Mouse (Mus musculus) heart, embryonic 11.5 days (tissue): ENCODE results near the gene Bbs7. TPM values are rescaled to one million over a fixed set of nuclear protein-coding genes. Genes with fewer than 3 reads are reported as not detected.
A peak's percentile ranks its signal among the peaks of the same experiment; 100 is the strongest.
"Not testable (repeated sequence)": the region's sequence is repeated elsewhere in the genome, so short reads cannot be mapped to it uniquely, and the experiment has no call there.

ENCODE experiments used
- ATAC-seq: fragments of 200-750 bp; cut with Nextera tagmentation; replicated peaks from 2 replicates; pipeline ENCODE4 v1.8.0; 2017; ENCODE audit warnings: moderate library complexity; ENCODE audit not compliant: insufficient number of reproducible peaks, low FRiP score, low TSS enrichment
- H3K27ac ChIP-seq: fragments of 300-500 bp; sonication (generic); 2 replicates; pipeline ENCODE4 v1.5.1; 2014; ENCODE audit warnings: mild to moderate bottlenecking, low read depth, low read length
- H3K27me3 ChIP-seq: fragments of 300-500 bp; sonication (generic); 2 replicates; pipeline ENCODE4 v1.6.1; 2014; ENCODE audit warnings: mild to moderate bottlenecking, low read length, mixed read lengths; ENCODE audit not compliant: control insufficient read depth, insufficient read depth
- H3K36me3 ChIP-seq: fragments of 300-500 bp; sonication (generic); 2 replicates; pipeline ENCODE4 v1.6.1; 2014; ENCODE audit warnings: mild to moderate bottlenecking, low read length, moderate library complexity, mixed read lengths; ENCODE audit not compliant: control insufficient read depth, insufficient read depth
- H3K4me1 ChIP-seq: fragments of 300-500 bp; sonication (generic); 2 replicates; pipeline ENCODE4 v1.6.1; 2014; ENCODE audit warnings: low read length; ENCODE audit not compliant: control insufficient read depth, insufficient read depth
- H3K4me2 ChIP-seq: fragments of 300-500 bp; sonication (generic); 2 replicates; pipeline ENCODE4 v1.6.1; 2014; ENCODE audit warnings: mild to moderate bottlenecking, moderate library complexity
- H3K4me3 ChIP-seq: fragments of 300-500 bp; sonication (generic); 2 replicates; pipeline ENCODE4 v1.5.1; 2014; ENCODE audit warnings: low read depth, low read length
- H3K9ac ChIP-seq: fragments of 300-500 bp; sonication (generic); 2 replicates; pipeline ENCODE4 v1.6.1; 2014; ENCODE audit warnings: mild to moderate bottlenecking, low read depth, low read length, moderate library complexity
- H3K9me3 ChIP-seq: fragments of 300-500 bp; sonication (generic); replicated peaks from 2 replicates; pipeline ENCODE4 v1.6.1; 2016; ENCODE audit warnings: low read length; ENCODE audit not compliant: control insufficient read depth
- WGBS: fragments of 180-500 bp; shearing (Covaris S2); extraction: QIAGEN DNeasy Blood & Tissue Kit; methylation state at CpG from one replicate; pipeline ENCODE4 v1.1.7; 2014; ENCODE audit not compliant: insufficient replicate concordance; 5-methylcytosine and 5-hydroxymethylcytosine counted together
- polyA plus RNA-seq: library from polyadenylated mRNA; unstranded; fragments of >200 nt; fragmentation: Nextera tagmentation; extraction: Ambion mirVana; gene quantifications from 2 replicates; pipeline ENCODE4 v1.2.1, GENCODE M21; 2014

The Bbs7 gene
- polyA plus RNA-seq, result 9.4 and 10.2 TPM in 2 replicates

DNA sequence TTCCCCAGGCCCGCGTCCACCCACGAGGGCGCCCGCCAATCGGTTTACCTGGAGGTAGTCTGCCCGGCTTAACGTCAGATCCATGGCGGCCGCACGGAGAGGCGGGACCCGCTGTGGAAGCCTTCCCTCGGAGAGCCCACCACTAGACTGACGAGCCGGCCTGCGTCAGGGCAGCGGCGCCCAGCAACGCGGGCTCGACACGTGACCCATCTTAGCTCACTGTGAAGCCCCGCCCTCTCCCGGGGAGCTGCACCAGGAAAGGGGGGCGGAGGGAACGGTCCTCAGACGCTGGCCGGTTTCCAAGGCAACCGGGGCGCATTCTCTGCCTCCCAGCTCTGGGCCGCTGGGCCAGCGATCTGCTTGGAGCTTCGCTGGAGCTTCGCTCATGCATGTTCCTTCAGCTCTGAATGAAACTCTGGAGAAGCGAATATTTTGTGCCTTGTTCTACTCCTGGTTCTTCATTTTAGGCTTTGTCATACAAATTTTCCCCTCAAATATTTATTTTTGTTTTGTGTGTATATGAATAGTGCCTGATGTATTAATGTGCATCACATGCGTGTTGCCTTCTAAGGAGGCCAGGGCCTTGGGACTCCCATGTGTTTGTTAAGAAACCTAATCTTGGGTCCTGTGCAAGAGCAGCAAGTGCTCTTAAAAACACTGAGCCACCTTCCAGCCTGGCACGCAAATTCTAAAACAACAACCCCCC is at the start of gene Bbs7:
Gene Bbs7, minus strand, starts transcription at position 276 of the 706 bp plus-strand sequence.
- H3K27ac ChIP-seq, result no peak within 1 kb of the TSS
- H3K9ac ChIP-seq, result peak within 1 kb of the TSS; percentile 74
- peak within 1 kb of the TSS; percentile 57 for H3K4me3 ChIP-seq
- 5% methylated on average over 34 of the region's 38 CpGs for WGBS
- ATAC-seq, result peak; percentile 100
- no peaks in the 10 kb centered on the region for H3K27me3 ChIP-seq
- H3K36me3 ChIP-seq, result no peaks in the 10 kb centered on the region
- H3K4me2 ChIP-seq, result peak within 1 kb of the TSS; percentile 64
- no peaks in the 10 kb centered on the region for H3K9me3 ChIP-seq
- H3K4me1 ChIP-seq, result no peaks in the 10 kb centered on the region; the same call in 1 of the 2 replicates

DNA sequence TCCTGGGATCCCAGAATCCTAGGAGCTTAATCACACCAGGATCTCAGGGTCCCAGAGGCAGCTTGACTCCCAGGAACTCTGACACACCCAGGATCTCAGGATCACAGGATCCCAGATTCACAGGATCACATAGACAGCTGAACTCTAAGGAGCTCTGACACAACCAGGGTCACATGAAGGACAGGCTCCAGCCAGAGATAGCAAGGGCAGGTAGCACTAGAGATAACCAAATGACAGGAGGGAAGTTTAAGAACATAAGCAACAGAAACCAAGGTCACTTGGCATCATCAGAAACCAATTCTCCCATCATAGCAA is 31.9 kb upstream of the Bbs7 start:
- H3K4me3 ChIP-seq, ATAC-seq, H3K4me1 ChIP-seq, H3K9ac ChIP-seq, H3K4me2 ChIP-seq, H3K9me3 ChIP-seq, H3K36me3 ChIP-seq, H3K27ac ChIP-seq, H3K27me3 ChIP-seq: not testable (repeated sequence)

DNA sequence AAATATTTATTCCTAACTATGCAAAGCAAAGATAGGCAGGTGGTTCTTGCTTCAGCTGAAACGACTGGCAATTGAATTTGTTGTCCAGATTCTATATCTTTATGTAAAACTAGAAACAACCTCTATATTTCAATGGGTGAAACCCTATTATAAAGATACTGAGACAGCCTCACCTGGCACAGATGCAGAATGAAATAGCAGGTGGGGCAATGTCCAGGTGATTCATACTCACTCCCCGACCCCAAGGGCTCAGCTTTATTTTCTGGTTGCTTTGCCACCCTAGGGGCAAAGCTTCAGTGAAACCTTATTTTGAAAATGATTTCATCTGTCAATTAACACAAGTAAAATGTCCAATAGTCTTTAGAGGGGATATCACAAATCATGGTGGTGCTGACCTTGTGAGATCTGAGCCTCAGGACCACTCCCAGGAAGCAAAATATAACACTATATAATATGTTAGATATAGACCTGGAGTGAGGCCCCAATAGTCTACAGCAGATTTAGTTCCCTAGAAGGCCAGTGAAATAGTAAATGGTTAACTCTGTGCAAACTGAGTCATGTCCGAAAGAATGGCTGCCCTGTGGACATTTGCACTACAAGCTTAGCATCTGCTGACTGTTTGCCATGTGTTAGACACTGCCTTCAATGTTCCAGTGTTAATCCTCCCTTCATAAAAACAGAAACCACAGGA is 31.4 kb upstream of the Bbs7 start:
- Histone ChIP-seq H3K4me2 (no peak overlapping the region), H3K4me1 (no peaks in the 10 kb centered on the region), H3K9me3 (no peaks in the 10 kb centered on the region), H3K9ac (no peak overlapping the region), H3K36me3 (no peaks in the 10 kb centered on the region), H3K4me3 (no peak overlapping the region), H3K27me3 (no peaks in the 10 kb centered on the region), H3K27ac (no peak overlapping the region)
- no peak for ATAC-seq
- 80% methylated on average over 3 of the region's 3 CpGs for WGBS

DNA sequence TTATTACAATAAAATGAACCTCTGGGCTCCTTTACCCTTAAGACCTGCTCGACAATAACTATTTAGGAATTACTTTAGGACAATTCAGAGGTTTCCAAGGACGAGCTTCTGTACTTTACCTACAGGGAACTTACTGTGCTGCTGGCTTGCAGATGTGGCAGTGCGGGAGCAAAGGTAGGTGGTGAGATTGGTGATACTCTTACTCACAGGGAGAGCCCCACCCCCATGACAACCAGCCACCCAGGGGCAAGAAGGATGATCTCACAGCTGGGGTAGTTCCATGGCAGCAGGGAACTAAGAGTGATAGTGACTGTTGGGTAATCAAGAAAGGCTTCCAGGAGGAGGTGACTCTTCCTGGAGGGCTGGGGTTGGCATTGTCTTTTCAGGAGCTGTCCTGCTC is 30.1 kb upstream of the Bbs7 start:
- 77% methylated on average over 3 of the region's 3 CpGs for WGBS

DNA sequence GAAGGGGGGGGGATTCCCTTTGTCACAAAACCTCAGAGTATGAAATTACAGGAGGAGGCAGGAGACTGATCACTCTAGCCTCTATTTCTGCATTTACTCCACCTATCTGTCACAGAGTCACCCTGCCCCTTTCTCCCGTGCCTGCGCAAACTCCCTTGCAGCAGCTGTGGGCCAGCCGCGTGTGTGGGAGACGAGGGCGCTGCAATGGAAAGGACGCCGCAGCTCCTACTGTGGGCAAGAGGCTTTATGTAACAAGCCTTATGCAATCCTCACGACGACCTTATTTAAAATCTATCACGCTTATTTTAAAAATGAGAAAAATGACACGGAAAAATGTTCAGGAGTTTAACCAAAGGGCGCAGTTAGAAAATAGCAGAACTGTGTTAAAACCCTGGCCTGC is 29.5 kb upstream of the Bbs7 start:
- whole genome bisulfite sequencing, result 68% methylated on average over 13 of the region's 13 CpGs
- no peaks in the 10 kb centered on the region for H3K4me1 ChIP-seq
- no peaks in the 10 kb centered on the region for H3K27me3 ChIP-seq
- no peak for ATAC-seq
- H3K9me3 ChIP-seq, result no peaks in the 10 kb centered on the region
- H3K9ac ChIP-seq, result no peak overlapping the region
- H3K27ac ChIP-seq, result no peak overlapping the region
- no peaks in the 10 kb centered on the region for H3K36me3 ChIP-seq
- H3K4me2 ChIP-seq, result no peak overlapping the region
- no peak overlapping the region for H3K4me3 ChIP-seq

More for the DNA sequence above, 30.1 kb upstream of the Bbs7 start:
- Histone ChIP-seq H3K9me3 (no peaks in the 10 kb centered on the region), H3K36me3 (no peaks in the 10 kb centered on the region), H3K4me3 (no peak overlapping the region), H3K4me2 (no peak overlapping the region), H3K27me3 (no peaks in the 10 kb centered on the region), H3K9ac (no peak overlapping the region), H3K27ac (no peak overlapping the region), H3K4me1 (no peaks in the 10 kb centered on the region)
- no peak for ATAC-seq

DNA sequence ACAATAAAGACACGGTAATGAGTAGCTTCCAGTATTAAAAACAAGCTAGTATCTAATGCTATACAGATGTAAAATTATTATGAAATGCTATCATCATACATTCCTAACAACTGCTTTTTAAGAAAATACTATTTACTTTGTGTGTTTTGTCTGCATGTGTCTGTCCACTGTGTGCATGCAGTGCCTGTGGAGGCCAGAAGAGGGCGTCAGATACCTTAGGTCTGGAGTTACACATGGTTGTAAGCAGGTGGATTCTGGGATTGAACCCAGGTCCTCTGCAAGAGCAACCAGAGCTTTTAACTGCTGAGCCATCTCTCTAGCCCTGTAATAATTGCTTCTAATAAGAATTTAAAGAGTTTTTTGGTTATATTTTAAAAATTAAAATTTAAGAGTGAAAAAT is 27.5 kb upstream of the Bbs7 start:
- 58% methylated on average over 2 of the region's 2 CpGs for WGBS
- ATAC-seq, result no peak
- Histone ChIP-seq H3K4me2 (no peak overlapping the region), H3K9me3 (no peaks in the 10 kb centered on the region), H3K9ac (no peak overlapping the region), H3K27ac (no peak overlapping the region), H3K36me3 (no peaks in the 10 kb centered on the region), H3K4me1 (no peaks in the 10 kb centered on the region), H3K4me3 (no peak overlapping the region), H3K27me3 (no peaks in the 10 kb centered on the region)

DNA sequence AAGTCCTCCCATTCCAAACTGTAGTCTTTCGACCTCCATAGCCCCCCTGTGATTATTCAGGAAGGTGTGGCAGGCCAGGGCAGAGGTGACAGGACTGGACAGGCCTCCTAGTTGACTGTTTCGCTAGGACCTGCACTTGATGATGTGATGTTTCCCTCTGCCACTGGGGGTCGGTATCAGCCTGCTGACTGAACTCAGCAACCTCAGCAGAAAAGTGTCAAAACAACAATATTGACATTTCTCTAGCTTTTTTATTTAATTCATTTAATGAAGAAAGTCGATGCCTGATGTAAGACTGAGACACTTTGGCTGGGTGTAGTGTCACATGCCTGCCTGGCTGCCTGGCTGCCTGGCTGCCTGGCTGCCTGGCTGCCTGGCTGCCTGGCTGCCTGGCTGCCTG is 22.2 kb upstream of the Bbs7 start:
- 14% methylated on average over 4 of the region's 4 CpGs for WGBS
- H3K4me2 ChIP-seq, result no peak overlapping the region
- no peak overlapping the region for H3K27ac ChIP-seq
- no peaks in the 10 kb centered on the region for H3K36me3 ChIP-seq
- no peak overlapping the region for H3K9ac ChIP-seq
- no peak overlapping the region for H3K4me3 ChIP-seq
- no peaks in the 10 kb centered on the region for H3K27me3 ChIP-seq
- no peaks in the 10 kb centered on the region for H3K4me1 ChIP-seq
- ATAC-seq, result no peak
- H3K9me3 ChIP-seq, result no peaks in the 10 kb centered on the region

DNA sequence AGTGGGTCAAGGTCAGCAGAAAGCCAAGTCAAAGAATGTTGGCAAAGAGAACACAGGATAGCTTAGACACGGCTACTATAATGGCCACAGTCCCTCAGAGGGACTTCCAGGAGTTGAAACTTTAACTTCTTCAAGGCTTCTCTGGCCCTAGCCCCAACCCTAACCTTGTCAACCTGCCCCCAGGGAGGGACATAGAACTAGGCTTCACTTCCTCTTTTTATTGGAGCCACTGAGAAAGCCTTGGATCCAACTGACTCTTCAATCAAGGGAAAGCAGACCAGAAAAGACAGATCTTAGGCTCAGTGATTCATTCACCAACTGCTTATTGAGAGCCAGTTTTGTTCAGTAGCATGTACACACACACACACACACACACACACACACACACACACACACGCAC is 13.5 kb upstream of the Bbs7 start:
- Histone ChIP-seq H3K4me1 (no peaks in the 10 kb centered on the region), H3K27me3 (no peaks in the 10 kb centered on the region), H3K9me3 (no peaks in the 10 kb centered on the region), H3K27ac (no peak overlapping the region), H3K36me3 (no peaks in the 10 kb centered on the region), H3K4me3 (no peak overlapping the region), H3K9ac (no peak overlapping the region), H3K4me2 (no peak overlapping the region)
- 70% methylated on average over 2 of the region's 2 CpGs for WGBS
- ATAC-seq, result no peak

DNA sequence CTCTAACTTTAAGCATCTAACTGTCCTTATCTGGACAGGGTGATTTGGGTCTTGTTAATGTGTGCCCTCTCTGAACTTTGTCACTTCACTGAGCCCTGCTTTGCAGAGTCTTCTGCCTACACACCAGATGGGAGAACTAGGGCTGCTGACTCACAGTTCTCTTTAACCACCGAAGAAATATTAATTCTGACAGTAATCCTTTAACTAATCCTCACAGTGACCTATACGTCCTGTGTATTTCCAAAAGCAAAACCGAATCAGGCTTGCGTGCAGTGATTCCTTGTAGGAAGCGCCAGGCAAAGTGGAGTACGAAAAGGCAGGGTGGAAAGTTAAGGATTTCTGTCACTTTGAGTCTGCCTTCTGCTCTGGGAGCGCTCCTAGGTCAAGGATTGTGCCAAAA is 4.9 kb upstream of the Bbs7 start:
- no peak for ATAC-seq
- no peaks in the 10 kb centered on the region for H3K36me3 ChIP-seq
- no peak overlapping the region for H3K27ac ChIP-seq
- no peak overlapping the region for H3K4me2 ChIP-seq
- H3K9ac ChIP-seq, result no peak overlapping the region
- no peak overlapping the region for H3K4me3 ChIP-seq
- H3K4me1 ChIP-seq, result no peaks in the 10 kb centered on the region
- WGBS, result 69% methylated on average over 7 of the region's 7 CpGs
- H3K9me3 ChIP-seq, result no peaks in the 10 kb centered on the region
- H3K27me3 ChIP-seq, result no peaks in the 10 kb centered on the region
